Mouse (Mus musculus) heart, postnatal 0 days (tissue): ENCODE measurements around the gene Ube2g2. TPM values are rescaled to one million over a fixed set of nuclear protein-coding genes. Genes with fewer than 3 reads are reported as not detected.
A peak's percentile ranks its signal among the peaks of the same experiment; 100 is the strongest.

Source experiments
- ATAC-seq: fragments of 200-750 bp; cut with Nextera tagmentation; 2 replicates; pipeline ENCODE4 v1.8.0; 2017; ENCODE audit warnings: low read depth, moderate number of reproducible peaks, moderate library complexity; ENCODE audit not compliant: insufficient read depth
- DNase-seq: peaks from one replicate; pipeline ENCODE4 v3.0.0-alpha.2; 2016; ENCODE audit warnings: low spot score
- H3K27ac ChIP-seq: fragments of 300-500 bp; sonication (generic); 2 replicates; pipeline ENCODE4 v1.5.1; 2014; ENCODE audit warnings: low read depth, mild to moderate bottlenecking
- H3K27me3 ChIP-seq: fragments of 300-500 bp; sonication (generic); 2 replicates; pipeline ENCODE4 v1.6.1; 2014; ENCODE audit warnings: low read length, mixed read lengths; ENCODE audit not compliant: control insufficient read depth, insufficient read depth
- H3K36me3 ChIP-seq: fragments of 300-500 bp; sonication (generic); replicated peaks from 2 replicates; pipeline ENCODE4 v1.6.1; 2014; ENCODE audit warnings: low read length, mixed read lengths; ENCODE audit not compliant: control insufficient read depth, insufficient read depth
- H3K4me1 ChIP-seq: fragments of 300-500 bp; sonication (generic); 2 replicates; pipeline ENCODE4 v1.6.1; 2014; ENCODE audit warnings: antibody characterized with exemption; ENCODE audit not compliant: control insufficient read depth, insufficient read depth
- H3K4me2 ChIP-seq: fragments of 300-500 bp; sonication (generic); 2 replicates; pipeline ENCODE4 v1.6.1; 2014; ENCODE audit warnings: low read depth, mild to moderate bottlenecking, low read length, moderate library complexity
- H3K4me3 ChIP-seq: fragments of 300-500 bp; sonication (generic); 2 replicates; pipeline ENCODE4 v1.5.1; 2014; ENCODE audit warnings: low read depth, low read length
- H3K9ac ChIP-seq: fragments of 300-500 bp; sonication (generic); replicated peaks from 2 replicates; pipeline ENCODE4 v1.6.1; 2014; ENCODE audit warnings: low read depth, low read length, mixed read lengths
- H3K9me3 ChIP-seq: fragments of 300-500 bp; sonication (generic); replicated peaks from 2 replicates; pipeline ENCODE4 v1.6.1; 2016; ENCODE audit warnings: low read length; ENCODE audit not compliant: control insufficient read depth
- CTCF ChIP-seq: IDR thresholded peaks from 2 replicates; pipeline ENCODE4 v1.5.1; 2016; ENCODE audit warnings: antibody characterized with exemption, control low read depth, low read depth
- EP300 ChIP-seq: IDR thresholded peaks from 2 replicates; pipeline ENCODE4 v1.6.1; 2016; ENCODE audit warnings: antibody characterized with exemption, low read depth
- WGBS: fragments of 180-500 bp; shearing (Covaris S2); extraction: QIAGEN DNeasy Blood & Tissue Kit; methylation state at CpG from one replicate; pipeline ENCODE4 v1.1.7; 2014; 5-methylcytosine and 5-hydroxymethylcytosine counted together
- polyA plus RNA-seq: library from polyadenylated mRNA; unstranded; fragments of >200 nt; fragmentation: Nextera tagmentation; extraction: Ambion mirVana; gene quantifications from 2 replicates; pipeline ENCODE4 v1.2.1, GENCODE M21; 2015
- total RNA-seq: library from RNA; depleted of rRNA; stranded (reverse); fragments of >200 nt; gene quantifications from 2 replicates; pipeline ENCODE4 v1.2.3, GENCODE M21; 2014; ENCODE audit warnings: low replicate concordance

The Ube2g2 gene
- total and polyA plus RNA-seq, 2 experiments from 2014 or later, result 56.4 to 71.8 TPM

GRCm38 (mm10) chr10:77645571-77645970 lies 23.5 kb downstream of the Ube2g2 start:
- Histone ChIP-seq H3K9me3 (no peaks in the 10 kb centered on the region), H3K4me2 (no peak overlapping the region), H3K27ac (no peak overlapping the region), H3K27me3 (no peaks in the 10 kb centered on the region), H3K4me1 (no peaks in the 10 kb centered on the region), H3K4me3 (no peak overlapping the region), H3K9ac (no peak overlapping the region), H3K36me3 (peaks cover 64% of the 10 kb centered on the region)
- DNase-seq (no peak), ATAC-seq (no peak)
- TF ChIP-seq EP300 (no peak), CTCF (no peak)
- WGBS, result 78% methylated on average over 5 of the region's 5 CpGs

GRCm38 (mm10) chr10:77647461-77647860 lies 25.4 kb downstream of the Ube2g2 start:
- H3K9ac ChIP-seq, result no peak overlapping the region
- H3K4me1 ChIP-seq, result no peaks in the 10 kb centered on the region
- no peak overlapping the region for H3K4me2 ChIP-seq
- DNase-seq, result no peak
- H3K9me3 ChIP-seq, result no peaks in the 10 kb centered on the region
- H3K36me3 ChIP-seq, result peaks cover 47% of the 10 kb centered on the region
- no peak overlapping the region for H3K27ac ChIP-seq
- H3K27me3 ChIP-seq, result no peaks in the 10 kb centered on the region
- ATAC-seq, result no peak
- 64% methylated on average over 1 of the region's 1 CpGs for WGBS
- TF ChIP-seq CTCF, result no peak
- no peak for TF ChIP-seq EP300
- no peak overlapping the region for H3K4me3 ChIP-seq

DNA sequence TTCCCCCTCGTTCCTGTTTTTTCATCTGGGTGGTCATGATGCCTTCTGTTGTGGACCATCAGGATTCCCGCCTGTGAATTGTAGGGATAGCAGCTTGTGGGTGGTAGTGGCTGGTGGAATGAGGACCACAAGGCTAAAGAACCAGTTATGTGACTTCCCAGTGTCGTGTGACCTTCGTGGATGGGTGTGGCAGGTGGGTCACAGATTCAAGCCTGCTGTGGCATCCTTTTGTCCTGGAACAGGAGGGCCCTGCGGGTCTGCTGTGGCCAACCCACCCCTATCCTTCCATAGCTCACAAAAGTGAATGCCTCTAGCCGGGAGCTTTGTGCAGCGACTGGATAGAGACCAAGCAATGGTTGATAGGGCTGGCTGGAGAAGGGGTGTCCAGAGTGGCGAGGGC lies 25.8 kb downstream of the Ube2g2 start:
- Histone ChIP-seq H3K4me1 (no peaks in the 10 kb centered on the region), H3K4me3 (no peak overlapping the region), H3K9ac (no peak overlapping the region), H3K27ac (no peak overlapping the region), H3K36me3 (peaks cover 44% of the 10 kb centered on the region), H3K9me3 (no peaks in the 10 kb centered on the region), H3K27me3 (no peaks in the 10 kb centered on the region), H3K4me2 (no peak overlapping the region)
- DNase-seq, result no peak
- ATAC-seq, result no peak
- TF ChIP-seq EP300, result no peak
- no peak for TF ChIP-seq CTCF
- 85% methylated on average over 8 of the region's 8 CpGs for WGBS

- ATAC-seq (no peak), DNase-seq (no peak)
- Histone ChIP-seq H3K9ac (no peak overlapping the region), H3K4me3 (no peak overlapping the region), H3K9me3 (no peaks in the 10 kb centered on the region), H3K4me1 (no peaks in the 10 kb centered on the region), H3K27ac (no peak overlapping the region), H3K4me2 (no peak overlapping the region), H3K36me3 (0 out of 2 replicates have a peak, but pooled peaks cover 3% of the 10 kb centered on the region), H3K27me3 (no peaks in the 10 kb centered on the region)
- TF ChIP-seq EP300 (no peak), CTCF (no peak)
- WGBS, result 85% methylated on average over 9 of the region's 9 CpGs
Measured at GRCm38 (mm10) chr10:77652046-77652445, 30.0 kb downstream of the Ube2g2 start.

GRCm38 (mm10) chr10:77658286-77658994 lies 36.4 kb downstream of the Ube2g2 start:
- Histone ChIP-seq H3K36me3 (no peaks in the 10 kb centered on the region), H3K4me3 (no peak overlapping the region), H3K9me3 (no peaks in the 10 kb centered on the region), H3K9ac (no peak overlapping the region), H3K27ac (no peak overlapping the region), H3K27me3 (no peaks in the 10 kb centered on the region), H3K4me1 (no peaks in the 10 kb centered on the region), H3K4me2 (no peak overlapping the region)
- no peak for DNase-seq
- WGBS, result 55% methylated on average over 15 of the region's 15 CpGs
- TF ChIP-seq CTCF (no peak), EP300 (no peak)
- ATAC-seq, result peak; percentile 30; the same call in 1 of the 2 replicates
